Mouse (Mus musculus): ENCODE data around the gene Gpr75.

Gpr75 gene

GRCm38 (mm10) chr11:30885171-30885871 is at the start of gene Gpr75, which contains the start of gene Asb3:
Gene Gpr75 (plus strand): TSS chr11:30885358.
Gene Asb3 (plus strand): TSS chr11:30885416.
- DNase-seq (ENCODE audit: low spot score in 2 of 2), result peak in 1 of 2 experiments; percentile 29

DNA sequence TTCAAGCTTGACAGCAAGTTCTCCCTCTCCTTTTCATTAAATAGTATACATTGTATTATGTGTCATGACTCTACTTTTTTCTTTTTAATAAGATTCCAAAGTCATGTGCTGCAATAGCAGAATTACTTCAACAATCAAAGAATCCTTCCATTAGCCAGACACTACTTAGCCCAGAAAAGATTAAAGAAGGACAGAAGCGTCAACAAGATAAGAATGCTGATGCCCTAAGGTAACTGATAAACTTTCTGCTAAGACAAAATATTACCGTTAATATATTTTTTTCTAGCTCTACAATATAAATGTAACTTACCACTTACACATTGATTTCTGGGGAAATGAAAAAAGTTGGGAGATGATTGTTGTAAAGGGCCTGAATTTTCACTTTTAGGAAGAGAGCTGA is 46.4 kb upstream of the Gpr75 start:
- DNase-seq (ENCODE audit: low spot score in 2 of 2), result no peak

- DNase-seq (ENCODE audit: low spot score in 2 of 2), result no peak
These were observed 40.8 kb upstream of the Gpr75 start for GRCm38 (mm10) chr11:30844355-30844754.

DNA sequence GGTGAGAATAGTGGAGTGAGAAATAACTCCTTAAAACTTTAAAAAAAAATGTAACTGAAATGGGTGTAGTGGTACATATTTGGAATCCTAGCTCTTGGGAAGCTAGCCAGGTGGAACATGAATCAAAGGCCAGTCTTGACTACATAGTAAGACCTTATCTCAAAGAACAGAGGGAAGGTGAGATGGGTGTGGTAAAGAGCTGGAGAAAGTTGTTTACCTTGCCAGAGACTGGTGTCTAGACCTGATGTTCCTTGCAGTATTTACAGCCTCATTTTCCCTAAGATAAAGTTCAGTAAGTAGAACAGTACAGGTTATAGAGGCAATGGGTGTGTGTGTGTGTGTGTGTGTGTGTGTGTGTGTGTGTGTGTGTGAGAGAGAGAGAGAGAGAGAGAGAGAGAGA is 12.7 kb upstream of the Gpr75 start:
- DNase-seq (ENCODE audit: low spot score in 2 of 2), result no peak

DNA sequence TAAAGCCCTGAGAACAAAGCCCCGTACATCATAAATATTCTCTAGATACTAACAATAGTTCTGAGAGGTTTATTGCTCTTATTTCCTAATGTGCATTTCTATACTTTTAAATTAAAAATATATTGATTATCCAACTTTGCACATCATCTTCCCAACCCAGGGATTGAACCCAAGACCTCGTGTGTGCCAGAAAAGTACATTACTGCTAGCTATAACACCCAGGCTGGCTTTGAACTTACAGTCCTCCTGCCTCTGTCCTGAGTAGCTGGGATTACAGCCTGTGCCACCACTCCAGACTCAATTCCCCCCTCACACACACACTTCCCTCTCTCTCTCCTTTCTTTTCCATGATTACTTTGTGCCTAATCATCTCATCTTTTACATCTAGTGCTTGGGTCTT is 3.0 kb downstream of the Gpr75 start:
- no peak for DNase-seq (ENCODE audit: low spot score in 2 of 2)

GRCm38 (mm10) chr11:30896201-30896600 is 11.0 kb downstream of the Gpr75 start:
- no peak for DNase-seq (ENCODE audit: low spot score in 2 of 2)

- DNase-seq (ENCODE audit: low spot score in 2 of 2), result no peak
These were observed 14.2 kb downstream of the Gpr75 start for GRCm38 (mm10) chr11:30899312-30899711.

DNA sequence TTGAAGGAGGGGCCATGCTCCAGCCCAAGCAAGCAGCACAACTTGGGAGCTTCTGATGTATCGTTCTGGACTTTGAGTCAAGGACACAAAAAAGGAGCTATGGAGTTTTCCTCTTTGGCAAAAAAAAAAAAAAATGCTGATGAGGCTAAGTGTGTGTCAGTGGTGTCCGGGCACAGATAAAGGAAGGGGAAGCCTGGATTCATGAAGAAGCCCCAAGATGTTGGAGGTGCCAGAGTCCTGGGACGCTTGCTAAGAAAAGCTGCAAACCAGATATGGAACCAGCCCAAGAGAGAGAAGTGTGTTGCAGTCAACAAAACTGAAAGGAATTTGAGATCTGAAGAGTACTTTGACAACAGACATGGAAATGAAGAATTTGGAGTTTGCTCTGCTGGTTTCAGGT is 27.2 kb downstream of the Gpr75 start:
- no peak for DNase-seq (ENCODE audit: low spot score in 2 of 2)

DNA sequence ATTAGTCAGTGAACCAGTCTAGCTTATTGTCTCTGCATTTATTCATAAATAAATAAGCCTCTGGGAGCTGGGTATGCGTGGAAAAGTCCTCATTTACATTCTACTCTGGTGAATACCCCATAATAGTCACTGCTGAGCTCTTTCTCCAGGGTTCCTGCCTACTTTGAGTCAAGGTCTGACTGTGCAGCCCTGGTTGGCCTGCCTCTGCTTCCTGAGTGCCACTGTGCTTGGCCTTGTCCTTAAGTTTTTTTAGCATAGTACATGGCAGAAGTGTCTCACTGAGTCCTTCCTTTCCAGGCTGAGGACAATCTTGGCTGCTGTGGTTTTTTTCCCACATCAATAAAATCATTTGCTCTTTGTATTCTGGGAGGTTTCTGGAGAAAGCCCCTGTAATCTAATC is 35.5 kb downstream of the Gpr75 start:
- DNase-seq (ENCODE audit: low spot score in 2 of 2), result no peak

GRCm38 (mm10) chr11:30923283-30923682 is 38.1 kb downstream of the Gpr75 start:
- DNase-seq (ENCODE audit: low spot score in 2 of 2), result no peak

DNA sequence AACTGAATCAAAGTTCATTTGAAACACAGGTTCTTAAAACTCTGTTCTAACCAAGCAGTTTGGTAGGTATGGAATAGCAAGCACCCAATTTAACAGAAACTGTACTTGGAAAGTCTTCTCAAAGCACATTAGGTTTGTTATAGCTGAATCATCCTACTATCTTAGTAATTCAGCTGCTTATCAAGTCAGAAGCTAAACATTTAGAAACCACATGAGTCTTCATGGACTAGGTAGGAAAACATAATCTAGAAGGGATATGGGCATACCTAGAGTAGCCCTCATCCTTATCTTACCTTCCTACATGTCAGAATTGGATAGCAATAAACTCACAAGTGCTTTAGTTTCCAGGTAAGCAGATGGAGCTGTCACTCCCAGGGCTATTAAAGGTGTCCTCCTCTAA is 42.9 kb downstream of the Gpr75 start:
- DNase-seq (ENCODE audit: low spot score in 2 of 2), result no peak

GRCm38 (mm10) chr11:30928498-30928897 is 43.3 kb downstream of the Gpr75 start:
- no peak for DNase-seq (ENCODE audit: low spot score in 2 of 2)
